Mouse (Mus musculus) thymus, adult 2 months (tissue): ENCODE data around the gene Pole2.
A peak's percentile ranks its signal among the peaks of the same experiment; 100 is the strongest.

Experiments used
- CTCF ChIP-seq: fragments of 200-500 bp; IDR thresholded peaks from 2 replicates; pipeline ENCODE4 v1.5.1; 2012; ENCODE audit warnings: mild to moderate bottlenecking, control low read depth, low read length, moderate library complexity, borderline replicate concordance; ENCODE audit not compliant: control insufficient read depth, poor library complexity, insufficient read depth; ENCODE audit errors: extremely low read depth
- POLR2A ChIP-seq: fragments of 200-500 bp; IDR thresholded peaks from 2 replicates; pipeline ENCODE4 v1.6.1; 2012; ENCODE audit warnings: mild to moderate bottlenecking, low read length, control low read depth, moderate library complexity; ENCODE audit not compliant: control insufficient read depth, poor library complexity, insufficient read depth; ENCODE audit errors: extremely low read depth

GRCm38 (mm10) chr12:69158366-69158764, 69.6 kb downstream of the Pole2 start:
- no peak for TF ChIP-seq POLR2A
- TF ChIP-seq CTCF, result peak; percentile 10; the same call in 1 of the 2 replicates
